Mouse (Mus musculus): ENCODE data around the gene Dgke.
"Not testable (repeated sequence)": the region's sequence is repeated elsewhere in the genome, so short reads cannot be mapped to it uniquely, and the experiment has no call there.

The Dgke gene

GRCm38 (mm10) chr11:89073541-89073940 lies 6.9 kb upstream of the Dgke start, which contains the start of gene Gm525:
TSS of gene Gm525 (plus strand) at chr11:89073841.
- DNase-seq, result no peak

- no peak for DNase-seq
These were observed 4.9 kb upstream of the Dgke start for GRCm38 (mm10) chr11:89071522-89071921.

GRCm38 (mm10) chr11:89069303-89069702 lies 2.7 kb upstream of the Dgke start:
- peak; percentile 66 for DNase-seq

GRCm38 (mm10) chr11:89068649-89069048 lies 2.0 kb upstream of the Dgke start:
- peak; percentile 29 for DNase-seq

- no peak for DNase-seq
These were observed 1.3 kb upstream of the Dgke start for GRCm38 (mm10) chr11:89067871-89068490.

GRCm38 (mm10) chr11:89067301-89067822 lies 712 bp upstream of the Dgke start:
- no peak for DNase-seq

- DNase-seq, result no peak
These were observed 524 bp downstream of the Dgke start for GRCm38 (mm10) chr11:89066126-89066525.

GRCm38 (mm10) chr11:89065297-89065696 lies 1.4 kb downstream of the Dgke start:
- no peak for DNase-seq

GRCm38 (mm10) chr11:89064312-89064711 lies 2.3 kb downstream of the Dgke start:
- DNase-seq, result no peak

- DNase-seq, result peak; percentile 29
These were observed 5.3 kb downstream of the Dgke start for GRCm38 (mm10) chr11:89061362-89061761.

- DNase-seq, result peak; percentile 95
These were observed 6.1 kb downstream of the Dgke start for GRCm38 (mm10) chr11:89060423-89061089.

- peak; percentile 26 for DNase-seq
These were observed 6.7 kb downstream of the Dgke start for GRCm38 (mm10) chr11:89059919-89060422.

GRCm38 (mm10) chr11:89058515-89059270 lies 8.0 kb downstream of the Dgke start:
- DNase-seq, result peak; percentile 28

GRCm38 (mm10) chr11:89055931-89056690 lies 10.5 kb downstream of the Dgke start:
- DNase-seq, result no peak

- DNase-seq, result no peak
These were observed 14.9 kb downstream of the Dgke start for GRCm38 (mm10) chr11:89051767-89052166.

GRCm38 (mm10) chr11:89046021-89046420 lies 20.6 kb downstream of the Dgke start:
- DNase-seq, result no peak

GRCm38 (mm10) chr11:89045501-89045900 lies 21.1 kb downstream of the Dgke start:
- DNase-seq, result not testable (repeated sequence)

- no peak for DNase-seq
These were observed 23.6 kb downstream of the Dgke start for GRCm38 (mm10) chr11:89043046-89043445.

GRCm38 (mm10) chr11:89041073-89041472 lies 25.6 kb downstream of the Dgke start:
- DNase-seq, result not testable (repeated sequence)

GRCm38 (mm10) chr11:89039325-89039724 lies 27.3 kb downstream of the Dgke start:
- peak; percentile 80 for DNase-seq

GRCm38 (mm10) chr11:89038496-89038895 lies 28.2 kb downstream of the Dgke start:
- no peak for DNase-seq

GRCm38 (mm10) chr11:89035552-89035951 lies 31.1 kb downstream of the Dgke start:
- no peak for DNase-seq

GRCm38 (mm10) chr11:89034592-89034991 lies 32.1 kb downstream of the Dgke start:
- no peak for DNase-seq

Measured in kidney, adult 9 months (tissue).